8 mouse cellular contexts compared by ENCODE assay signal in the genomic region with DNA sequence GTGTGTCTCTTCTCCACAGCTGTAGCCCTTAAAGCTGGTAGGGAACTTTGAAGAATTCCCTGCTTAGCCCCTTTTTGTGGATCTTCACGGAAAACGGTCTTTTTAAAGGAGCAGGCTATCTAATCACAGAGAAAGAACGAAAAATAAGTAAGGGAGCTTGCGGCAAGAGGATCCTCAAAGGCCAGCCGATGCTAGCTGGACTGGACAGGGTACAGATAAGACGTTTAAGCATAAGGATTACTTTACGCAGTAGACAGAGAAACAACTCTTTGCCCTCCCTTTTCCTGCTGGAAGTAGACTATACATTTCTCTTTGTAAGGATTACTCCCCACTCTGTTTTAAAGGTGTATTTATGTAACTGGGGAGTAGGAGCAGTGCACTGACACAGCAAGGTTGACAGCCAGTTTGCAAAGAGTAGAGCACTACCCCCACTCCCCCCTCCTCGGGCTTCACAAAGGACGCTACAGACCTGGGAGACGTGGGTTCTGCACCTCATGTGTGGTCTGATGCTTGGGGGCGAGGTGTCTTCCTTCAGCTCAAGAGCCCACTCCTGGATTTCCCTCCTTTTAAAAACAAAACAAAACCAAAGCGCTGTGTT. TPM values are rescaled to one million over a fixed set of nuclear protein-coding genes. Genes with fewer than 3 reads are reported as not detected.
DNase-seq lines count a peak whose midpoint lies in the region; ATAC-seq and TF ChIP-seq lines count a peak whose summit lies in the region.

No protein-coding gene starts in this region.

- H3K27me3 ChIP-seq in C2C12 (ENCODE audit: control insufficient read depth, insufficient read depth, insufficient read length): no peaks in the 10 kb centered on the region
- H3K27me3 ChIP-seq in embryonic facial prominence, embryonic 13.5 days: no peaks in the 10 kb centered on the region
- no peaks in the 10 kb centered on the region for H3K27me3 ChIP-seq in midbrain, embryonic 15.5 days (replicated peaks)

- H3K79me2 ChIP-seq in C2C12 (ENCODE audit: control insufficient read depth, insufficient read depth): no peaks in the 10 kb centered on the region

- H3ac ChIP-seq in C2C12 (ENCODE audit: control insufficient read depth, insufficient read length, low read depth): peak overlapping the region; percentile 24

- peak overlapping the region; percentile 67 for H3K9ac ChIP-seq in embryonic facial prominence, embryonic 13.5 days
- peak overlapping the region; percentile 64 for H3K9ac ChIP-seq in midbrain, embryonic 15.5 days

- no peaks in the 10 kb centered on the region for H3K79me3 ChIP-seq in C2C12 (ENCODE audit: low read depth)

- peaks cover 24% of the 10 kb centered on the region for H3K4me1 ChIP-seq in embryonic facial prominence, embryonic 13.5 days
- H3K4me1 ChIP-seq in midbrain, embryonic 15.5 days: peaks cover 16% of the 10 kb centered on the region

- no peaks in the 10 kb centered on the region for H3K36me3 ChIP-seq in C2C12 (ENCODE audit: control insufficient read depth, insufficient read depth)
- H3K36me3 ChIP-seq in embryonic facial prominence, embryonic 13.5 days: no peaks in the 10 kb centered on the region
- H3K36me3 ChIP-seq in midbrain, embryonic 15.5 days (replicated peaks): no peaks in the 10 kb centered on the region

- peak overlapping the region; percentile 34 for H3K4me3 ChIP-seq in C2C12 (ENCODE audit: insufficient read depth, poor library complexity, severe bottlenecking)
- H3K4me3 ChIP-seq in embryonic facial prominence, embryonic 13.5 days: peak overlapping the region; percentile 61
- H3K4me3 ChIP-seq in midbrain, embryonic 15.5 days: peak overlapping the region; percentile 61

- peak overlapping the region; percentile 93 for H3K27ac ChIP-seq in embryonic facial prominence, embryonic 13.5 days
- peak overlapping the region; percentile 84; the same call in 1 of the 2 replicates for H3K27ac ChIP-seq in midbrain, embryonic 15.5 days

- TF ChIP-seq CTCF in C2C12 (IDR thresholded peaks at IDR 0.05; ENCODE audit: control insufficient read depth, insufficient read depth, insufficient read length): no peak

- H3K4me2 ChIP-seq in embryonic facial prominence, embryonic 13.5 days: peak overlapping the region; percentile 63
- peak overlapping the region; percentile 71 for H3K4me2 ChIP-seq in midbrain, embryonic 15.5 days

- H3K9me3 ChIP-seq in embryonic facial prominence, embryonic 13.5 days: no peaks in the 10 kb centered on the region
- no peaks in the 10 kb centered on the region for H3K9me3 ChIP-seq in midbrain, embryonic 15.5 days

- peak; percentile 7 for DNase-seq in gastrocnemius, adult 18-20 months (ENCODE audit: low spot score)
- no peak for DNase-seq in gastrocnemius, adult 8-10 months (ENCODE audit: low spot score in 2 of 2)
- DNase-seq in induced T-regulatory cell, adult 2 months (ENCODE audit: low read depth): peak; percentile 6
- DNase-seq in right cerebral cortex, postnatal 36 days (ENCODE audit: low spot score in 2 of 2): no peak
- DNase-seq in frontal cortex, adult 2 months (ENCODE audit: extremely low spot score in 1 of 2, low spot score in 1 of 2): no peak

- WGBS in embryonic facial prominence, embryonic 13.5 days: 14% methylated on average over 12 of the region's 12 CpGs
- 25% methylated on average over 12 of the region's 12 CpGs for WGBS in midbrain, embryonic 15.5 days

- no peak for ATAC-seq in embryonic facial prominence, embryonic 13.5 days (ENCODE audit: insufficient number of reproducible peaks, insufficient read depth, low FRiP score, low TSS enrichment, low read depth)
- no peak for ATAC-seq in midbrain, embryonic 15.5 days (replicated peaks)

TF ChIP-seq in C2C12, 6 proteins besides CTCF, POLR2A, EP300 and RAD21:
- TF ChIP-seq MAX (IDR thresholded peaks at IDR 0.05) (no peak), CEBPB (IDR thresholded peaks at IDR 0.05; ENCODE audit: low read depth) (no peak), USF1 (IDR thresholded peaks at IDR 0.05; ENCODE audit: low read depth) (no peak), MYOG (IDR thresholded peaks at IDR 0.05; ENCODE audit: control insufficient read depth, extremely low read depth, insufficient read length) (no peak), FOSL1 (IDR thresholded peaks at IDR 0.05; ENCODE audit: insufficient read depth, low read length, poor library complexity, severe bottlenecking) (no peak), MYOD1 (IDR thresholded peaks at IDR 0.05; ENCODE audit: control insufficient read depth, insufficient read length, low read depth) (no peak)

RNA-seq across cellular contexts. Expression of a gene that starts 9.9 kb away (rescaled TPM):
- total RNA-seq in gastrocnemius, adult 18-20 months (2021): 10 to 100 TPM; 14.7 to 20.7 TPM
- 10 to 100 TPM; 12.8 to 19.5 (median 16.1) TPM for total RNA-seq in gastrocnemius, adult 8-10 months (2022)
- polyA plus RNA-seq in C2C12 (2012; fragmentation: generic; extraction: Trizol): 4.6 TPM
- 19.8 TPM in 2 replicates for polyA plus RNA-seq in embryonic facial prominence, embryonic 13.5 days (2015; fragmentation: Nextera tagmentation; extraction: Ambion mirVana)
- 38.5 and 42.4 TPM in 2 replicates for polyA plus RNA-seq in midbrain, embryonic 15.5 days (2015; fragmentation: Nextera tagmentation; extraction: Ambion mirVana)
- polyA plus RNA-seq in frontal cortex, adult 2 months (2012; rRNA removed): 49.6 and 50.9 TPM in 2 replicates

Comparison
In these comparisons a context has a peak if more than half of its experiments do, and no peak if none do; other contexts are left out.
1. DNase-seq: peak in gastrocnemius, adult 18-20 months (single experiment) and induced T-regulatory cell, adult 2 months (single experiment); none in gastrocnemius, adult 8-10 months (0 of 2), right cerebral cortex, postnatal 36 days (0 of 2) and frontal cortex, adult 2 months (0 of 2).
2. Peak in every context shown above with its lines, with median percentiles within 50 percentile points of each other: H3K4me3 ChIP-seq.